Mouse (Mus musculus) embryonic facial prominence, embryonic 15.5 days (tissue): ENCODE measurements around the gene Tceanc2. TPM values are rescaled to one million over a fixed set of nuclear protein-coding genes. Genes with fewer than 3 reads are reported as not detected.

Experiments
- ATAC-seq: fragments of 200-750 bp; cut with Nextera tagmentation; 2 replicates; pipeline ENCODE4 v1.8.0; 2017; ENCODE audit warnings: low read depth, moderate TSS enrichment; ENCODE audit not compliant: insufficient number of reproducible peaks, low FRiP score, low TSS enrichment
- H3K27ac ChIP-seq: fragments of 300-500 bp; sonication (generic); replicated peaks from 2 replicates; pipeline ENCODE4 v1.5.1; 2015; ENCODE audit warnings: mild to moderate bottlenecking, inconsistent platforms
- H3K27me3 ChIP-seq: fragments of 300-500 bp; sonication (generic); 2 replicates; pipeline ENCODE4 v1.6.1; 2015; ENCODE audit warnings: inconsistent platforms
- H3K36me3 ChIP-seq: fragments of 300-500 bp; sonication (generic); 2 replicates; pipeline ENCODE4 v1.6.1; 2015; ENCODE audit warnings: mild to moderate bottlenecking, inconsistent platforms
- H3K4me1 ChIP-seq: fragments of 300-500 bp; sonication (generic); 2 replicates; pipeline ENCODE4 v1.6.1; 2015; ENCODE audit warnings: inconsistent platforms
- H3K4me2 ChIP-seq: fragments of 300-500 bp; sonication (generic); replicated peaks from 2 replicates; pipeline ENCODE4 v1.6.1; 2015; ENCODE audit warnings: mild to moderate bottlenecking, inconsistent platforms
- H3K4me3 ChIP-seq: fragments of 300-500 bp; sonication (generic); replicated peaks from 2 replicates; pipeline ENCODE4 v1.5.1; 2015; ENCODE audit warnings: mild to moderate bottlenecking, inconsistent platforms
- H3K9ac ChIP-seq: fragments of 300-500 bp; sonication (generic); 2 replicates; pipeline ENCODE4 v1.6.1; 2015; ENCODE audit warnings: inconsistent platforms
- H3K9me3 ChIP-seq: fragments of 300-500 bp; sonication (generic); replicated peaks from 2 replicates; pipeline ENCODE4 v1.6.1; 2016; ENCODE audit warnings: inconsistent platforms
- WGBS: fragments of 180-500 bp; shearing (Covaris S2); methylation state at CpG from one replicate; pipeline ENCODE4 v1.1.7; 2015; 5-methylcytosine and 5-hydroxymethylcytosine counted together
- polyA plus RNA-seq: library from polyadenylated mRNA; unstranded; fragments of >200 nt; fragmentation: Nextera tagmentation; extraction: Ambion mirVana; gene quantifications from 2 replicates; pipeline ENCODE4 v1.2.1, GENCODE M21; 2015

The Tceanc2 gene
- polyA plus RNA-seq, 1 experiment from 2014 or later = 22.5 TPM

GRCm38 (mm10) chr4:107207016-107207415 lies 28.1 kb upstream of the Tceanc2 start:
- ATAC-seq = no peak
- Histone ChIP-seq H3K9ac (no peak overlapping the region), H3K4me3 (no peak overlapping the region), H3K9me3 (no peaks in the 10 kb centered on the region), H3K36me3 (peaks cover 52% of the 10 kb centered on the region), H3K27ac (no peak overlapping the region), H3K4me2 (no peak overlapping the region), H3K27me3 (no peaks in the 10 kb centered on the region), H3K4me1 (no peaks in the 10 kb centered on the region; the same call in 1 of the 2 replicates)
- WGBS = 97% methylated on average over 2 of the region's 2 CpGs

DNA sequence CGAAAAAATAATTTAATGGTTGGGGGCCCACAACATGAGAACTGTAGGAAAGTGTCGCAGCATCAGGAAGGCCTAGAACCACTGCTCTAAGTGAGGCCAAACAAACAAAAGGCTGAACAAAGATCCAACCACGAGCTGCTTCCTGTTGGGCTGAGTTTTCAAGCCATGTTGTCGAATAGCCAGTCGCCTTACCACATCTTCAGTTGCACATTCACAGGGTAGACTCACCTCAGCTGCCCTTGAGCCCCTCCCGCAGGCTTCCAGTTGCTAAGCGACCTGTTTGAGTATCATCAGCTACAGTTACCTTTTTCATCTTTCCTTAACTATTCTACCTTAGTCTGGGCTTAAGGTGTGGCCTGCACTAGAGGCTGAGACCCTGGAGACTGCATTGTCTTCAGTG lies 24.1 kb upstream of the Tceanc2 start:
- WGBS = 87% methylated on average over 7 of the region's 7 CpGs
- H3K27ac ChIP-seq = no peak overlapping the region
- ATAC-seq = no peak
- H3K4me3 ChIP-seq = no peak overlapping the region
- no peaks in the 10 kb centered on the region for H3K4me1 ChIP-seq
- no peak overlapping the region for H3K4me2 ChIP-seq
- no peak overlapping the region for H3K9ac ChIP-seq
- H3K27me3 ChIP-seq = no peaks in the 10 kb centered on the region
- H3K9me3 ChIP-seq = no peaks in the 10 kb centered on the region
- peaks cover 86% of the 10 kb centered on the region for H3K36me3 ChIP-seq

DNA sequence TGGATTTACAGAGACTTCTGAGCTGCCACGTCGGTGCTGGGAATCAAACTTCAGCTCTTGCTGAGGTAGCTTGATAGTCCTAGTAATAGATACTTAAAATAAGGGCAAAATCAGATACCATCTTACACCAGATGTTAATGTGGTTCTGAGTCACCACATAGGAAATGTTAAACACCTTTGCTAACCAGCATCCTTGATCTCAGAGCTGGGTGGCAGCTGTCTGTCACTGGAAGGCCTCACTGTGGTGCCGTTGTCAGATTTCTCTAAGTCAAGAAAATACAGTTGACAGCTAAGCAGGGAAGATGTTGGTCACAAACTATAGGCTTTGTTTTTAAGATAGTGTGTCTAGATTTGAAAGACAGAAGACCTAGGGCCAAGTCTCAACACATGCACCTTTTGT lies 22.9 kb upstream of the Tceanc2 start:
- Histone ChIP-seq H3K9ac (no peak overlapping the region), H3K27ac (no peak overlapping the region), H3K4me2 (no peak overlapping the region), H3K4me1 (no peaks in the 10 kb centered on the region), H3K9me3 (no peaks in the 10 kb centered on the region), H3K36me3 (peaks cover 94% of the 10 kb centered on the region), H3K4me3 (no peak overlapping the region), H3K27me3 (no peaks in the 10 kb centered on the region)
- no peak for ATAC-seq
- WGBS = 88% methylated on average over 3 of the region's 3 CpGs

- H3K27ac ChIP-seq = no peak overlapping the region
- no peak overlapping the region for H3K4me2 ChIP-seq
- H3K9me3 ChIP-seq = no peaks in the 10 kb centered on the region
- no peaks in the 10 kb centered on the region for H3K27me3 ChIP-seq
- no peaks in the 10 kb centered on the region for H3K4me1 ChIP-seq
- 87% methylated on average over 5 of the region's 5 CpGs for WGBS
- H3K9ac ChIP-seq = no peak overlapping the region
- H3K4me3 ChIP-seq = no peak overlapping the region
- H3K36me3 ChIP-seq = peaks cover 82% of the 10 kb centered on the region
- no peak; the same call in 1 of the 2 replicates for ATAC-seq
These were observed 19.2 kb upstream of the Tceanc2 start for GRCm38 (mm10) chr4:107198072-107198471.

GRCm38 (mm10) chr4:107196454-107196853 lies 17.5 kb upstream of the Tceanc2 start:
- no peak for ATAC-seq
- Histone ChIP-seq H3K9me3 (no peaks in the 10 kb centered on the region), H3K27me3 (no peaks in the 10 kb centered on the region), H3K4me2 (no peak overlapping the region), H3K4me1 (no peaks in the 10 kb centered on the region), H3K27ac (no peak overlapping the region), H3K36me3 (peaks cover 78% of the 10 kb centered on the region), H3K9ac (no peak overlapping the region), H3K4me3 (no peak overlapping the region)
- 81% methylated on average over 2 of the region's 2 CpGs for WGBS

DNA sequence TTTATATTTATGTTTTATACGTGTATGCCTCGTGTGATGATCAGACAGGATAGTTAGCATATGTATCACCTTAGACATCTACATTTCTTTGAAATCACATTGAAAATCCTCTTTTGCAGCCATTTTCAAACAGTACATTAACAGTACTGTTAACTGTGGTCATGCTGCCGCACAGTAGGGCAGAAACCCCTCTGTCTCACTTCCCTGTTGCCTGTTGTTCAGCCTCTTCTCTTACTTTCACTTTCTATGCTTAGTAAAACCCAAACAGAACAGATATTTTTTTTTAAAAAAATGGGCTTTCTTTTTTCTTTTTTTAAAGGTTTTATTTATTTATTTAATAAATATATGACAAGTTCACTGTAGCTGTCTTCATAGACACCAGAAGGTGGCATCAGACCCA lies 14.9 kb upstream of the Tceanc2 start:
- H3K4me1 ChIP-seq = no peaks in the 10 kb centered on the region
- H3K9me3 ChIP-seq = no peaks in the 10 kb centered on the region
- no peak for ATAC-seq
- no peak overlapping the region for H3K9ac ChIP-seq
- WGBS = 96% methylated on average over 3 of the region's 3 CpGs
- H3K36me3 ChIP-seq = peaks cover 75% of the 10 kb centered on the region
- no peak overlapping the region for H3K4me2 ChIP-seq
- H3K27ac ChIP-seq = no peak overlapping the region
- H3K4me3 ChIP-seq = no peak overlapping the region
- no peaks in the 10 kb centered on the region for H3K27me3 ChIP-seq

DNA sequence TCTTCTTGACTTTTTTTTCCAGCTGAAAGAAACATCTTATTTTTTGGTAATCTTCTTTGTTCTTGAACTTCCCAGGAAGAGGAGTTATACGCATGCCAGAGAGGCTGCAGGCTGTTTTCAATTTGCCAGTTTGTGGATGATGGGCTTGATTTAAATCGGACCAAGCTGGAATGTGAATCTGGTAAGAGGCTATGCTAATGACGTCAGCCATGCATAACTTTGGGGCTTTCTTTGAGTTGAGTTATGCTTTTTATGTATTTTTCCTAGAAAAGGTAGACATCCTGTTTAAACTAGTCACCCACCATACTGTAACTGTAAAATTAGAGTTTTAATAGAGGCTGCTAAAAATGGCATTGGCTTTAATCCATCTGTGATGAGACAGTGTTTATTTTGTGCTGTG lies 6.8 kb upstream of the Tceanc2 start:
- no peaks in the 10 kb centered on the region for H3K9me3 ChIP-seq
- no peak overlapping the region; the same call in 1 of the 2 replicates for H3K4me2 ChIP-seq
- H3K27ac ChIP-seq = peak overlapping the region; percentile 85
- peaks cover 34% of the 10 kb centered on the region for H3K36me3 ChIP-seq
- peaks cover 38% of the 10 kb centered on the region for H3K4me1 ChIP-seq
- no peaks in the 10 kb centered on the region for H3K27me3 ChIP-seq
- 14% methylated on average over 3 of the region's 3 CpGs for WGBS
- H3K9ac ChIP-seq = no peak overlapping the region
- ATAC-seq = peak; percentile 74
- no peak overlapping the region for H3K4me3 ChIP-seq

DNA sequence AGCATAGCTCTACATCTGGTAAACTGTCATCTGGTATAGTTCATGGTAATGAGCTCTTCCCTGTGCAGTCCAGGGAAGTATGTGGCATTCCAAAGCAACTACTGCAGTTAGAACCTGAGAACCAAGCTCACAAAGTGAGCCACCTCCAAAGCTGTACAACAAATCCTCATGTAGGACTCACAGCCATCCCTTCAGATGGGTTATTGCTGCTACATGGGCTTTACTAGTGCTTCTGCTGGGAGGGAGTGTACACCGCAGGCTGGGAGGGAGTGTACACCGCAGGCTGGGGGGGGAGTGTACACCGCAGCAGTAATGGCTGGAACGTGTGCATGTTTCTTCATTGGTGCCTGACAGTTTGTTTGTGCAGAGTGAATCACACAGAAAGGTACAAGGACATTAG lies 4.3 kb upstream of the Tceanc2 start:
- H3K27me3 ChIP-seq = no peaks in the 10 kb centered on the region
- no peak overlapping the region for H3K4me2 ChIP-seq
- no peak overlapping the region for H3K9ac ChIP-seq
- H3K4me3 ChIP-seq = no peak overlapping the region
- ATAC-seq = no peak
- H3K9me3 ChIP-seq = no peaks in the 10 kb centered on the region
- WGBS = 74% methylated on average over 4 of the region's 4 CpGs
- H3K27ac ChIP-seq = 0 out of 2 replicates have a peak overlapping the region, but pooled peaks have one; percentile 18
- peaks cover 11% of the 10 kb centered on the region; the same call in 1 of the 2 replicates for H3K36me3 ChIP-seq
- H3K4me1 ChIP-seq = peaks cover 49% of the 10 kb centered on the region

DNA sequence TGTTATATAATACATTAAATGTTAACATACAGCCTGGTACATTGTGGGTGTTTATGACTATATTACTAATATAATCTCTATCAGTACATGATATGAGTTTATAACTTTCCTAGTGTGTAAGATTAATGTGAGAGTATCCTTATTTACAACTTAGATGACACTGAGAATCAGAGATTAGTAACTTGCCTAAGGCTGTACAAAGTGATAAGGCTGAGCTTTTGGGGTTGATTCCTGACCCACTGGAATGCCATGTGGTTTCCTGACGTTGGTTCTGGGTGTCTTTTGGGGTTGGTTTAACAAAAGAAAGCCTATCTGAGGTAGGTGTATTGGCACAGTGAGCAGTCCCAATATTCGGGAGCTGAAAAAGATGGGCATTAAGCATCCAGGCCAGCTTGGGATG lies 3.9 kb upstream of the Tceanc2 start:
- Histone ChIP-seq H3K27ac (0 out of 2 replicates have a peak overlapping the region, but pooled peaks have one; percentile 18), H3K4me3 (no peak overlapping the region), H3K4me2 (no peak overlapping the region), H3K27me3 (no peaks in the 10 kb centered on the region), H3K4me1 (peaks cover 49% of the 10 kb centered on the region), H3K9ac (no peak overlapping the region), H3K9me3 (no peaks in the 10 kb centered on the region), H3K36me3 (peaks cover 8% of the 10 kb centered on the region; the same call in 1 of the 2 replicates)
- WGBS = 35% methylated on average over 2 of the region's 2 CpGs
- ATAC-seq = no peak

- no peaks in the 10 kb centered on the region for H3K9me3 ChIP-seq
- no peak for ATAC-seq
- peaks cover 56% of the 10 kb centered on the region for H3K4me1 ChIP-seq
- no peak overlapping the region for H3K9ac ChIP-seq
- H3K27ac ChIP-seq = no peak overlapping the region
- no peak overlapping the region for H3K4me3 ChIP-seq
- H3K27me3 ChIP-seq = no peaks in the 10 kb centered on the region
- no peak overlapping the region for H3K4me2 ChIP-seq
- WGBS = 58% methylated on average over 6 of the region's 6 CpGs
- H3K36me3 ChIP-seq = peaks cover 1% of the 10 kb centered on the region; the same call in 1 of the 2 replicates
These were observed 3.0 kb upstream of the Tceanc2 start for GRCm38 (mm10) chr4:107181866-107182265.

DNA sequence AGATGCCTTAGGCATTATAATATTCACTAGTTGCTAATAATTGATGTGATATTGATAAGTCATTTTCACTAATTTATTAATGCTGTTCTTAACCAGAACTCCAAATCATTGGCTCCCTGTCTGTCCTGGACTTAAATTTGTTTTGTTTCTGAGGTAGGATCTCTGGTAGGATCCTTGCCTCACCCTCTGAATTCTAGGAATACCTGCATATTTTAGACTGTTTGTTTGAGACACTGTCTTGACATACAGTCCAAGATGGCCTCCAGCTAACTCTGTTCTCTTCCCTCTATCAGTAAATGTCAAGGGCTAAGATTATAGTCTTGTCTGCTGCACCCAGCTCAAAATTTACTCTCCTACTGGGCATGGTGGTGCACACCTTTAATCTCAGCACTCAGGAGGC lies 1.8 kb upstream of the Tceanc2 start:
- no peak overlapping the region for H3K9ac ChIP-seq
- H3K36me3 ChIP-seq = no peaks in the 10 kb centered on the region
- H3K27me3 ChIP-seq = no peaks in the 10 kb centered on the region
- peak overlapping the region; percentile 64; the same call in 1 of the 2 replicates for H3K4me2 ChIP-seq
- H3K9me3 ChIP-seq = no peaks in the 10 kb centered on the region
- H3K4me1 ChIP-seq = peaks cover 47% of the 10 kb centered on the region
- H3K4me3 ChIP-seq = no peak overlapping the region
- 0 out of 2 replicates have a peak overlapping the region, but pooled peaks have one; percentile 22 for H3K27ac ChIP-seq
- no peak for ATAC-seq

- no peak for ATAC-seq
- H3K4me2 ChIP-seq = peak overlapping the region; percentile 64
- no peaks in the 10 kb centered on the region for H3K9me3 ChIP-seq
- no peaks in the 10 kb centered on the region for H3K27me3 ChIP-seq
- H3K9ac ChIP-seq = peak overlapping the region; percentile 92
- peak overlapping the region; percentile 99 for H3K4me3 ChIP-seq
- peak overlapping the region; percentile 98 for H3K27ac ChIP-seq
- H3K36me3 ChIP-seq = peaks cover 7% of the 10 kb centered on the region; the same call in 1 of the 2 replicates
- WGBS = 1% methylated on average over 8 of the region's 8 CpGs
- peaks cover 39% of the 10 kb centered on the region for H3K4me1 ChIP-seq
These were observed 645 bp upstream of the Tceanc2 start for GRCm38 (mm10) chr4:107179561-107179960.
